Mouse (Mus musculus): Measurements from ENCODE around the gene Ifna6. TPM values are rescaled to one million over a fixed set of nuclear protein-coding genes. Genes with fewer than 3 reads are reported as not detected.

The Ifna6 gene
- not detected in 2 replicates for polyA plus RNA-seq (2012; rRNA removed; ENCODE audit: low replicate concordance)

DNA sequence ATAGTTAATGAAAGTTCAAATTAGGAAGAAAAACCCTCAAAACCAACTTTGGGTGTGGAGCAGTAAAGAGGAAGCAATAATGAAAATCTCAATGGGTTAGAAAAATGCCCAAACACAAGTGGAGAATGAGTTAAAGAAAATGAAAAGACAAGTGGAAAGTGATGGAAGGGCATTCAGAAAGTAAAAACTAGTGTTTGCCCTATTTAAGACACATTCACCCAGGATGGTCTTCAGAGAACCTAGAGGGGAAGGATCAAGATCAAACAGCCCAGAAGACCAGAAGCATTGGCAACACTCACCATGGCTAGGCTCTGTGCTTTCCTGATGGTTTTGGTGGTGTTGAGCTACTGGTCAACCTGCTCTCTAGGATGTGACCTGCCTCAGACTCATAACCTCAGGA, at the start of gene Ifna6:
TSS of gene Ifna6 (plus strand) at position 301 of the 400 bp plus-strand sequence.

DNA sequence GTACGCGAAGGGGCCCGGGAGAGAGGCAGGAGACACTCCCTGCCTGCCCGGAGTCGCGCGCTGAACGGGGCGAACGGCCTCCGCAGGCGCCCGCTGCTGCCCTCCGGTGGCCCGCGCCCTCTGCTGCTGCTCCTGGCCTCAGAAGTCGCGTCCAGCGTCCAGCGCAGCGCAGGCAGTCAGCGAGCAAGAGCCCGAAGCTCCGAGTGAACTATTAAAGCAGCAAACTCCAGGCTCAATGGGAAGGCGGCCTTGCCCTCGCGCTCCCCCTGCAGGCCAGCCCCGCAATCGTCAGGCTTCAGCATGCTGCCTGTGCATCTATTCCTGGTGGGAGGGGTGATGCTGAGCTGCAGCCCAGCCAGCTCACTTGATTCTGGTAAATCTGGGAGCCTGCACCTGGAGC, 47.7 kb upstream of the Ifna6 start, which contains the start of gene Gm13272:
TSS of gene Gm13272 (plus strand) at position 301 of the 400 bp plus-strand sequence.

DNA sequence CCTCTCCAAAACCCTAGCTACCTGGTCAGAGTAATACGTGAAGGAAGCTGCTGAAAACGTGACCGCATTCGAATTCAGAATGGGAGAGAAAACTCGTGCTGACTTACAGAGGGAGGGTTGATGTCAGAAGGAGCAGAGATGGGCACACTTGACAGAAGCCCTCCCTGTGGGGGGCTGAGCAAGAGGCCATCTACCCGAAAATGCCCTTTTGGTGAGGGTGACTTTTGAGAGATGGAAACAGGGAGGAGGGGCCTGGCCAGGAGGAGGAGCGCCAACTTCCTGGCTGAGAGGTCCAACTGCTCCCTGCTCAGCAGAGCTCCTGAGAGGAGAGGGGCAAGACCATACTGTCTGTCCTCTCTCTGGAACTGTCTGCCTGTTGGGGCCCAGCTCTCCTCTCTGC, 45.4 kb upstream of the Ifna6 start, which contains the start of gene Ifnz:
TSS of gene Ifnz (plus strand) at position 301 of the 400 bp plus-strand sequence.

GRCm38 (mm10) chr4:88785409-88785808, 41.8 kb upstream of the Ifna6 start, which contains the start of gene Gm13276:
Gene Gm13276 (plus strand): TSS chr4:88785709.

GRCm38 (mm10) chr4:88788402-88788801, 38.8 kb upstream of the Ifna6 start, which contains the start of gene Gm13277:
Gene Gm13277 (plus strand): TSS chr4:88788632.

GRCm38 (mm10) chr4:88791250-88791649, 36.0 kb upstream of the Ifna6 start, which contains the start of gene Gm13278:
Gene Gm13278 (plus strand): TSS chr4:88791550.

DNA sequence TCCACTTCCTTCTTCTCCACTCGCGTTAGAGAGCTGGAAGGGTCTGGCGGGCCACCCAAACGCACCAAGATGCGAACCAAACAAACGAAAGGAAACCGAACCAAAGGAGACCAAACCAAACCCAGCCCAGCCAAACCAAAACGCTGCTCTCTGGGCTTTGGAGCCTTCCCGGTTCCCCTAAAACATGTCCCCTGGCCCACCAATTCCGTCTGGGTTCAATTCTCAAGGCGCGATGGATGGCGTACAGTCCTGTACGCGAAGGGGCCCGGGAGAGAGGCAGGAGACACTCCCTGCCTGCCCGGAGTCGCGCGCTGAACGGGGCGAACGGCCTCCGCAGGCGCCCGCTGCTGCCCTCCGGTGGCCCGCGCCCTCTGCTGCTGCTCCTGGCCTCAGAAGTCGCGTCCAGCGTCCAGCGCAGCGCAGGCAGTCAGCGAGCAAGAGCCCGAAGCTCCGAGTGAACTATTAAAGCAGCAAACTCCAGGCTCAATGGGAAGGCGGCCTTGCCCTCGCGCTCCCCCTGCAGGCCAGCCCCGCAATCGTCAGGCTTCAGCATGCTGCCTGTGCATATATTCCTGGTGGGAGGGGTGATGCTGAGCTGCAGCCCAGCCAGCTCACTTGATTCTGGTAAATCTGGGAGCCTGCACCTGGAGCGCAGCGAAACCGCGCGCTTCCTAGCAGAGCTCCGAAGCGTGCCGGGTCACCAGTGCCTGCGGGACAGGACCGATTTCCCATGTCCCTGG, 33.1 kb upstream of the Ifna6 start, which contains the start of gene Gm13275:
TSS of gene Gm13275 (plus strand) at position 552 of the 740 bp plus-strand sequence.

GRCm38 (mm10) chr4:88797097-88797496, 30.1 kb upstream of the Ifna6 start, which contains the start of gene Gm13279:
Gene Gm13279 (plus strand): TSS chr4:88797397.

GRCm38 (mm10) chr4:88799365-88799764, 27.9 kb upstream of the Ifna6 start, which contains the start of gene Gm13285:
Gene Gm13285 (plus strand): TSS chr4:88799665.

GRCm38 (mm10) chr4:88802954-88803353, 24.3 kb upstream of the Ifna6 start, which contains the start of gene Gm13287:
Gene Gm13287 (plus strand): TSS chr4:88803254.

GRCm38 (mm10) chr4:88805231-88805630, 22.0 kb upstream of the Ifna6 start, which contains the start of gene Gm13288:
Gene Gm13288 (plus strand): TSS chr4:88805531.

GRCm38 (mm10) chr4:88815928-88816327, 11.3 kb upstream of the Ifna6 start, which contains the start of gene Ifna7:
Gene Ifna7 (plus strand): TSS chr4:88816228.

GRCm38 (mm10) chr4:88819659-88820058, 7.6 kb upstream of the Ifna6 start, which contains the start of gene Ifna11:
Gene Ifna11 (plus strand): TSS chr4:88819959.

GRCm38 (mm10) chr4:88835225-88835624, 8.0 kb downstream of the Ifna6 start, which contains the start of gene Ifna5:
Gene Ifna5 (plus strand): TSS chr4:88835525.

GRCm38 (mm10) chr4:88841438-88841911, 14.3 kb downstream of the Ifna6 start, which contains the start of gene Ifna4:
Gene Ifna4 (plus strand): TSS chr4:88841861.

GRCm38 (mm10) chr4:88849698-88850097, 22.5 kb downstream of the Ifna6 start, which contains the start of gene Ifna1:
Gene Ifna1 (plus strand): TSS chr4:88850087.

Other genes with a start within 250 kb of the Ifna6 start
- gene Ifna9, start 235.0 kb upstream of the Ifna6 start, polyA plus RNA-seq (2012; rRNA removed; ENCODE audit: low replicate concordance) = not detected in 2 replicates
- not detected in 2 replicates for gene Ifna12, start 224.0 kb upstream of the Ifna6 start, polyA plus RNA-seq (2012; rRNA removed; ENCODE audit: low replicate concordance)
- not detected in 2 replicates for gene C87499, start 193.0 kb upstream of the Ifna6 start, polyA plus RNA-seq (2012; rRNA removed; ENCODE audit: low replicate concordance)
- not detected in 2 replicates for gene Ifna13, start 183.0 kb upstream of the Ifna6 start, polyA plus RNA-seq (2012; rRNA removed; ENCODE audit: low replicate concordance)
- gene Ifna16, start 150.5 kb upstream of the Ifna6 start, polyA plus RNA-seq (2012; rRNA removed; ENCODE audit: low replicate concordance) = not detected in 2 replicates
- not detected in 2 replicates for gene Ifna2, start 143.5 kb upstream of the Ifna6 start, polyA plus RNA-seq (2012; rRNA removed; ENCODE audit: low replicate concordance)
- gene Ifnab, start 136.1 kb upstream of the Ifna6 start, polyA plus RNA-seq (2012; rRNA removed; ENCODE audit: low replicate concordance) = not detected in 2 replicates
- gene Gm26566, start 105.6 kb upstream of the Ifna6 start, polyA plus RNA-seq (2012; rRNA removed; ENCODE audit: low replicate concordance) = 0.11 and 0.27 TPM in 2 replicates
- gene Klhl9, start 105.0 kb upstream of the Ifna6 start, polyA plus RNA-seq (2012; rRNA removed; ENCODE audit: low replicate concordance) = 5.4 and 7.9 TPM in 2 replicates
- not detected in 2 replicates for gene Gm13271, start 72.5 kb upstream of the Ifna6 start, polyA plus RNA-seq (2012; rRNA removed; ENCODE audit: low replicate concordance)
- gene Gm13283, start 67.3 kb upstream of the Ifna6 start, polyA plus RNA-seq (2012; rRNA removed; ENCODE audit: low replicate concordance) = not detected in 2 replicates
- gene Gm13290, start 53.6 kb upstream of the Ifna6 start, polyA plus RNA-seq (2012; rRNA removed; ENCODE audit: low replicate concordance) = not detected in 2 replicates
- gene Gm13289, start 50.5 kb upstream of the Ifna6 start, polyA plus RNA-seq (2012; rRNA removed; ENCODE audit: low replicate concordance) = not detected in 2 replicates
- not detected in 2 replicates for gene Gm13272, start 47.6 kb upstream of the Ifna6 start, polyA plus RNA-seq (2012; rRNA removed; ENCODE audit: low replicate concordance)
- not detected in 2 replicates for gene Ifnz, start 45.3 kb upstream of the Ifna6 start, polyA plus RNA-seq (2012; rRNA removed; ENCODE audit: low replicate concordance)
- not detected in 2 replicates for gene Gm13276, start 41.7 kb upstream of the Ifna6 start, polyA plus RNA-seq (2012; rRNA removed; ENCODE audit: low replicate concordance)
- not detected in 2 replicates for gene Gm13277, start 38.8 kb upstream of the Ifna6 start, polyA plus RNA-seq (2012; rRNA removed; ENCODE audit: low replicate concordance)
- gene Gm13278, start 35.9 kb upstream of the Ifna6 start, polyA plus RNA-seq (2012; rRNA removed; ENCODE audit: low replicate concordance) = not detected in 2 replicates
- gene Gm13275, start 32.9 kb upstream of the Ifna6 start, polyA plus RNA-seq (2012; rRNA removed; ENCODE audit: low replicate concordance) = not detected in 2 replicates
- gene Gm13279, start 30.0 kb upstream of the Ifna6 start, polyA plus RNA-seq (2012; rRNA removed; ENCODE audit: low replicate concordance) = not detected in 2 replicates
- gene Gm13285, start 27.8 kb upstream of the Ifna6 start, polyA plus RNA-seq (2012; rRNA removed; ENCODE audit: low replicate concordance) = not detected in 2 replicates
- 0.49 TPM in 1 of 2 replicates, not detected in the other for gene Gm13287, start 24.2 kb upstream of the Ifna6 start, polyA plus RNA-seq (2012; rRNA removed; ENCODE audit: low replicate concordance)
- gene Gm13288, start 21.9 kb upstream of the Ifna6 start, polyA plus RNA-seq (2012; rRNA removed; ENCODE audit: low replicate concordance) = not detected in 2 replicates
- not detected in 2 replicates for gene Ifna7, start 11.2 kb upstream of the Ifna6 start, polyA plus RNA-seq (2012; rRNA removed; ENCODE audit: low replicate concordance)
- not detected in 2 replicates for gene Ifna11, start 7.5 kb upstream of the Ifna6 start, polyA plus RNA-seq (2012; rRNA removed; ENCODE audit: low replicate concordance)
- gene Ifna5, start 8.1 kb downstream of the Ifna6 start, polyA plus RNA-seq (2012; rRNA removed; ENCODE audit: low replicate concordance) = not detected in 2 replicates
- not detected in 2 replicates for gene Ifna4, start 14.4 kb downstream of the Ifna6 start, polyA plus RNA-seq (2012; rRNA removed; ENCODE audit: low replicate concordance)
- gene Ifna1, start 22.7 kb downstream of the Ifna6 start, polyA plus RNA-seq (2012; rRNA removed; ENCODE audit: low replicate concordance) = not detected in 2 replicates
- gene Ifne, start 52.8 kb downstream of the Ifna6 start, polyA plus RNA-seq (2012; rRNA removed; ENCODE audit: low replicate concordance) = 0.21 TPM in 1 of 2 replicates, not detected in the other